Mouse (Mus musculus) kidney, adult 18-20 months (tissue): Measurements from ENCODE around the gene Cped1.
A peak's percentile ranks its signal among the peaks of the same experiment; 100 is the strongest.

Experiments
- DNase-seq: peaks from one replicate; pipeline ENCODE4 v3.0.0; 2021

Gene Cped1

DNA sequence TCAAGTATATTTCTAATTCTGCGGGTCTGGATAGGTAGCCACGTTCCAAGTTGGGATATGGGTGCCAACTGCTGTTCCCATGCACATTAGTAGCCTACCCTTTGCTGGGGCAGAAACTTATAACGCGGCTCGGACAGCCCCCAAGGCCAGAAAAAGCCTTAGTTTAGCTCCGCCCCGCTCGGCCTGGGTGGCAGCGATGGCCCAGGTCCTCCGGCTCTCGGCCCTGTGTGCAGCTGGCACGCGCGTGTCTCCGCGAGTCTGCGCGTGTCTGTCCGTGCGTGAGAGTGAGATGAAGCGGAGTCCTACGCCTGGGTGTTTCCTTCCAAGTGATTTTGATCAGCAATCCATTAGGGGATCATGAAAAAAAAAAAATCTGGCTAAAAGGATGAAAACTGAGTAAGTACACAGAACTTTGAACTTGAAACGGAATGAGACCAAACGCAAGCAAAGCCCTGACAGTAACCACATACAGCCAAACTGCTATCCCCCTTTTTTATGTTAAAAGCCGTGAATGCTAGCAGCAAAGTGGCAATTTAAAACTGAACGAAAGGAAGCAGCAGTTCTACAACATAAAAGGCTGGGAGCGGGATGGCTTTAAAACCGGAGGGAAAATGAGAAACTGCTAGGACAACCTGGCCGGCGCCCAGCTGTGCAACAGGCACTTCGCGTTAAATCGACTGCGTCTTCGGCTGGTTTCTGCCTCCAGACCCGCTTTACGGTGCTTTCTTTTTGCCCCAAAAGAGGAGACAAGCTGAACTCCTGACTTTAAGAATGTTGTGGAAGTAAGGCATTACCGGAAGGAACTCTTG lies at the start of gene Cped1:
Gene Cped1 (plus strand): TSS at position 185 of the 809 bp plus-strand sequence.
- DNase-seq, result peak; percentile 72

GRCm38 (mm10) chr6:21937981-21938635 lies 47.6 kb upstream of the Cped1 start:
- no peak for DNase-seq

DNA sequence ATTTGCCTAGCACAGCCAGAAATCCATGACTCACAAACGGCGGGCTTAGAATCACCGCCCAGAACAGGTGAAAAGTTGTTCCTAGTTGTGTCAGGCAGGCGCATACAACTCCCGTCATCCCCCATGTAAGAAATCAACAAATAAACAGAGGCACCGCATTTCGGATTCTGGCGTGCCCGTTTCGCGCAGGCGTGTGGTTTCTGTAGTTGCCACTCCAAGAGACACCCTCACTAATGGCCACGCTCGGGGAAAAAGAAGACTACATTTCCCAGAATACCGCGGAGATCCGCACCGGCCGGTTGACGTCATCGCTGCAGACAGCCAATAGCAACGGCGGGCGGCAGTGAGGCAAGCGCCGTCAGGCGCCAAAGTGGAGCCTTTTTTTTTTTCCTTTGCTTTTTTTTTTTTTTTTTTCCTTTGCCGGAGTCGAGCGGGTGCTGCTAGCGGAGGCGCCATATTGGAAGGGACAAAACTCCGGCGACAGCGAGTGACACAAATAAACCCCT lies 36.4 kb upstream of the Cped1 start, which contains the start of gene Ing3:
Gene Ing3 (plus strand): TSS at position 346 of the 506 bp plus-strand sequence.
- peak; percentile 95 for DNase-seq

DNA sequence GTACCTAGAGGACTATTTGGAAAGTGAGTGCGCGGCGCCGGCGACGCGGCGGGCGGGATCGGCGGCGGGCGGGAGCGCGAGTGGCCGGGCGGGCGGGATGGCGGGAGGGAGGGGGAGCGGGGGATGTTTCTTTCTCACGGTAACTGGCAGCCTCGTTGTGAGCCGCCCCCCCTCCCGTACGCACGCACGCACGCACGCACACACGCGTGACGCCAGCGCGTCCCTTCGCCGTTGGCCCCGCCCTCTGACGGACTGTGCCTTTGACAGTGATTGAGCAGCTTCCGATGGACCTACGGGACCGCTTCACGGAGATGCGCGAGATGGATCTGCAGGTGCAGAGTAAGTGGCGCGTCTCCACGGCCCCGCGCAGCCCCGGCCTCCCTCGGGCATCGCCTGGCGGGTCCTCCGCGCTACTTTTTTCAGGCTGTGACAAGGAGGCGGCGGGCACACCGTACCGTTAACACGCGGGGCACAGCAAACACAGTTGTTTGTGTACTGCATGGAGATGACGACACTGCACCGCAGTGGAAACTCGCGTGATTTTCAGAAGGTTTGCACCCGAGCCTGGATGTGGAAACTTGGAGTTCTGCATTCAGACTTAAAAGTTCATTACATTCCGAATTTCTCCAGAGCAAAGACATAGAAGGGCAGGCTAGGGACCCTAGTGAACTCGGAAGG lies 35.8 kb upstream of the Cped1 start:
- DNase-seq, result peak; percentile 99

DNA sequence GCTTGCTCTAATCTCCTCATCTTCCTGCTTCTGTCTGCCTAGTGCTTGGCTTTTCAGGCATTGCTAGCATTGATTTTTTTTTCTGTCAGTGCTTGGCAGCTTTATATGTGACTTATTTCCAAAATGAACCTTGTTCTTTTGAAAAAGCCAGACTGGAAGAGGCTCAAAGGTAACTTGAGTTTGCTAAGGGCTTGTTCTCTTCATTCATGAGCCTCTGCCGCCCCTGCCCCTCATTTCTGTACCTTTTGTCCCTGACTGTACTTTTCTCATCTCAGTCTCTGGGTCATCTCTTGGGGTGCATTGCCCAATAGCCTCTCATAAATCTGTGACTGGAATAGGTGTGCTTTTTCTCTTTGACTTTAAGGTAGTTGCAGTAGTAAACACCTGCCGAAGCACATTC lies 35.0 kb upstream of the Cped1 start:
- DNase-seq, result peak; percentile 54

- no peak for DNase-seq
Observed at GRCm38 (mm10) chr6:21955468-21955867, 30.2 kb upstream of the Cped1 start.

GRCm38 (mm10) chr6:21958922-21959321 lies 26.8 kb upstream of the Cped1 start:
- DNase-seq, result no peak

- DNase-seq, result peak; percentile 19
Observed at GRCm38 (mm10) chr6:21959909-21960308, 25.8 kb upstream of the Cped1 start.

- no peak for DNase-seq
Observed at GRCm38 (mm10) chr6:21977532-21977931, 8.2 kb upstream of the Cped1 start.

- no peak for DNase-seq
Observed at GRCm38 (mm10) chr6:21981114-21981513, 4.6 kb upstream of the Cped1 start.

GRCm38 (mm10) chr6:21984990-21985731 lies 555 bp upstream of the Cped1 start:
- peak; percentile 44 for DNase-seq

DNA sequence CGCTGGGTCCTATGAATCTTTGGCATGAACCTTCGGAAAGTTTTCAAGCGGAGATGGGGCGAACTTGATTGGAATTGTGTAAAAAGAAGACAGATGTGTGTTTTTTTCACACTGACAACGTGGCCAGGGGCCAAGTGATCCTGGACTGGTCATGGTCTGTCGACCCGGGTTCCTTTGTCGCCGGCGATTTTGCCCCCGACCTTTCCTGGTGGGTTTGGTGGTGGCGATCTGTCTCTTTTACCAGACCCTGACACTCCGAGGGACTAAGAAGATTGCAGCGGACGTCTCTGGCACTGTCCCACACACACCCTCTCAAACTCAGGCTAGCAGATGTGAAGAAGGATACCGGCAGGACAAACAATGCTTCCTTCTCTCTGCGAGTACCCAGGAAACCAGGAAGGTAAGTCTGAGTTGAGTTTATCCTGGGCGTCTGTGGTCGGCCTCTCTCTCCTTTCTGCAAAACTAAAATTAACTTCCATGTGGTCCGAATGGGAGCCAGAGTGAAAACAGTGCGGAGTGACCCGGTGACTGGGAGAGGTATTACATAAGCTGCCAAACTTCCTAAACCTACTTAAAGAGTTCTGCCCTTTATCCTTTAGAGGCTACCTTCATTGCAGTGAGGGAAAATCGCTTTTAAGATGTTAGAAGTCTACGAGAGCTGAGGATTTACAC lies 1.1 kb downstream of the Cped1 start:
- DNase-seq, result peak; percentile 57

GRCm38 (mm10) chr6:21987554-21987953 lies 1.8 kb downstream of the Cped1 start:
- DNase-seq, result no peak

DNA sequence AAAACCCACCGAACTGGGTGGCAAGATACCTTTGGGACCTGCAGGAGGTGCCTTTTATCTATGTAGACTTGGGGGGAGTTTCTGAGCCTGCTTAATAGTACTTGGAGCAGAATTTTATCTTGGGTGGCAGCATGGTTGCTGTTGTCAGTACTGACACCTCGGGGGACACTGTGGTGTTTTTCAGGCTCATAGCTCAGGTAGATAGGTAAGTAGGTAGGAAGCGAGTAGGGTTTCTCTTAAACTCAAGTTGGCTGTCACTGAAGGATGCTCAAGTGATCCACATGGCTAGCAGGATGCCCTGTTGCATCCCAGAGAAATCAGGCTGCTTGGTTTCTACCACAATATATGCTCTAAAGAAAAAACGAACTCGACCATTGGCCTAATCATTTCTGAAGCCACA lies 2.6 kb downstream of the Cped1 start:
- no peak for DNase-seq

DNA sequence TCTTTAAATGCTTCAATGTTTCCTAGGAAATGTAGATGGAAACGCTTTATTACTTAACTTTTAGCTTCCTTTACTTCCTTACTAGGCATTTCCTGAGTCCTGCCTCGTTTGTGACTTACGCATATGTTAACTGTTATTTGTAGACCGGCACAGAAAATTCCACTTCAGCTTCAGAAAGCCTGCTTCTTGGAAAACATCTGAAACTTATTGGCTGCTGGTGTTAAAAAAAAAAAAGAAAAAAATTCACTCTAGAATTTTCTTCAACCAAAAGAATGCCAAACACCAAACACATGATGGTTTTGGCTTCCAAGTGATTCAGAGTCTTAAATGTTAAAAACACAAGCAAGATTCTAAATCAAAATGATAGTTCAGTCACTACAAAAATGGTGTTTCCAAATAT lies 3.4 kb downstream of the Cped1 start:
- DNase-seq, result no peak

- no peak for DNase-seq
Observed at GRCm38 (mm10) chr6:21990181-21991135, 4.7 kb downstream of the Cped1 start.

- DNase-seq, result no peak
Observed at GRCm38 (mm10) chr6:21991151-21991550, 5.4 kb downstream of the Cped1 start.

- DNase-seq, result no peak
Observed at GRCm38 (mm10) chr6:21993070-21993469, 7.4 kb downstream of the Cped1 start.

DNA sequence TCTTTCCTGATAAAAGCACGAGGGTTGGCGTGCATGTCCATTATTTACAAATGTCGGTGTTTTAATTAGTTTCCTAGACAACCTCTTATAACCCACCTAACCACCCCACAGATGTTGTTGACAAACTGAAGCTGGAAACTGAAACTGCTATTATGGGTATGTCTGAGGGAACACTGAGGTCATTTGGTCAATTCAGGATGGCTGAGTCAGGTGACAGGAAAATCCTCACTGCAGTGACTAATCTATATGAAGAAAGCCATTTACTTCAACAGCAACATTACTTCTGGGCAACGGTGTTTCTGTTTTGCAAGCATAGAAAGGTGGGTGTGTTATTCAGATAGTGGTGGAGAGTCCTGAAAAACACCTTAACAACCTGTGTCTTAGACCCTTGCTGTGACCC lies 12.4 kb downstream of the Cped1 start:
- DNase-seq, result no peak

DNA sequence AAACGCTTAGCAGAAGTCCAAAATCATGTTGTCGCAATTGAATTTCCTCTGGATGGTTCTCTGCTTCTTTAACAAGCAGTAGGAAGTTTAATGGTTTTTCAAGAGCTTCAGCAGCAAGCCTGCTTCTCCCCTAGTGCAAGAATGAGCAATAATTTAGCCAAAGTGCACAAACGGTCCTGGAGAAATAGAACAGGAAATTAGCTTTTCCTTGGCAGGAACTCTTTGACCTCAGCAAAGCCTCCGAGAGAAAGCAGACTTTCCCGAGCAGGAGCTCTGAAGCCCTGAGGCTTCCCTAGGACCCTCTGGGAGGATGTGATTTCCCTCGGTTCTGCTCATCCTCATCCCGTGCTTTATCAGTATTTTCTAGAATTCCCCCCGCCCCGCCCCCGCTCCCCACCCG lies 13.3 kb downstream of the Cped1 start:
- no peak for DNase-seq

DNA sequence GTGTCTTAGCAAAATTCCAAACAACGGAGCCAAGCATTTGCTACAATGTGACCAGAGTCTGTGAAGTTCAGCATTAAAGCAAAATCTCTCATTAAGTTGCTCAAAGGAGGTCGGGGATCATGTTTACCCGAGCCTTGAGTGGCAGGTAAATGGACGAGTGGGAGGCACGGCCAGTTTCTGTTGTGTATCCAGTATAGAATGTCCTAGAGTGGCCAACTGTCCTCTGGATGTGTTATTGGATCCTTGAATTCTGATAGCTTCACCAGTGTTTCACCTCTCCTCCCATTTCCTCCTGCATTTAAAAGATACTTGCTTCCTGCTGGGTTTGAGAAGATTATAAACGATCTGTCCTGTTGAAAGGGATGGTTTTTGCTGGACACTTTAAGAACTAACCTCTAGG lies 14.4 kb downstream of the Cped1 start:
- DNase-seq, result no peak
